Mouse (Mus musculus): Measurements from ENCODE around the gene Csf3.
"Not testable (repeated sequence)": the region's sequence is repeated elsewhere in the genome, so short reads cannot be mapped to it uniquely, and the experiment has no call there.

Csf3 gene

DNA sequence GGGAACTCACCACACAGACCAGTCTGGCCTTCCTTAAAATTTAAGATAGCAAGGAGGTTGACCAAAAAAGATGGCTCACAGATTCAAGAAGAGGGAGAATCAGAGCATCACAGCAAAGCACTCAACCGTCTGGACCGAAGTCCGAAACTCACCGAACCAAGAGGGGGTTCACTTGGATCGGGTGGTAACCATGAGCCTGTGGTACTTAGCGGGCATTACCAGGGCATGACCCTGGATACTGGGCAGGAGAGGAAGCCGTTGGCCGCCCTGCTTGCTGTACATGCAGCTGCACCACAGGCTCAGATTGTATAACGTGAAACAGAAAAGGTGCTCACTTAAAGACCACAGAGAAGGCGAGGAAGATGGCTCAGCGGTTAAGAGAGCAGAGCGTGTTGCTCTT lies 3.8 kb upstream of the Csf3 start:
- DNase-seq: no peak

DNA sequence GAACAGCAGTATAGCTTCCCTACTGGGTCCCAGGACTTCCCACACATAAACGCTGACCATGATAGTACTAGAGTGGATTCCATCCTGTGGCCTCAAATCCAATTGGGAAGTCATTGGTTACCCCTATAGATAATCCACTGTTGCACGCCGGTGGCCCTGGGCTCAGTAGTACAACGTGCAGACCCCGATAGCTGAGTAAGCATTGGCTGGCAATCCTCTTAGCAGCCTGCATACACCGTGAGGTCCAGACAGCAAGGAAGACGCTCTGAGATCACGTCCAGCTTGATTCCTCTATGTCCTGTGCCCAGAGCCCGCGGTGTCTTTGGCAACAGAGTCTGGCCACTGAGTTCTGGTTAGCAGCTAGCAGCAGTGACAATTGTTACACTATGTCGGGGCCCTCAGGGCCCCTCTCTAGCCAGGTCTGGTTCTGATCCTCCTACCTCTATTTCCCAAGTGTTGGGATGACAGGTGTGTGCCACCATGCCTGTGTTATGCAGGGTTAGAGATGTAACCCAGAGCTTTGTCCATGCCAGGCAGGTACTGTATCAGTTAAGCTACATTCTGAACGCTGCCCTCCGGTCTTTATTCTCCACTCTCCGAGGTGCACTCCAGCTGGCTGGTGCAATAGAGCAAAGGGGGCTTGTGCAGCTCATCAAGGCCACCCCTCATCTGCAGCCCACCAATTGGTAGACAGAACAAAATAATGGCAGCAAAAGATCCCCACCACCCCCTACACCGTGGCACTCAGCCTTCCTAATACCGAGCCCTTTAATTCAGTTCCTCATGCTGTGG lies 2.0 kb upstream of the Csf3 start:
- no peak for DNase-seq

DNA sequence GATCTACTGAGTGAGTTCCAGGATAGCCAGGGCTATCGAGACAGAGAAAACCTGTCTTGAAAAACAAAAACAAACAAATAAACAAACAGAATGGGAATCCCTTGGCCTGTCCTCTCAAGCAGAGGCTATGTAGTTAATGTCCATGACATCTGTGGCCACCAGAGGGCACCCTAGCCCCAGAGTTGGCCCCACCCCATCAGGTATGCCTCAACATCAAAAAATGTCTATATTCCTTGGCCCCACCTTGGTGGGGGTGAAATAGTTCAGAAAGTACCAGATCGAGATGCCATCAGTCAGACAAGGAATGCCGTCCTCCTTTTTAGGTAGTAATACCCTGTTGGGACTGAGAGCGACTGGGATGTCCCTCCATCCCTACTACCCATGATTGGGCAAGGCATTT lies 1.2 kb upstream of the Csf3 start:
- peak; percentile 80 for DNase-seq

DNA sequence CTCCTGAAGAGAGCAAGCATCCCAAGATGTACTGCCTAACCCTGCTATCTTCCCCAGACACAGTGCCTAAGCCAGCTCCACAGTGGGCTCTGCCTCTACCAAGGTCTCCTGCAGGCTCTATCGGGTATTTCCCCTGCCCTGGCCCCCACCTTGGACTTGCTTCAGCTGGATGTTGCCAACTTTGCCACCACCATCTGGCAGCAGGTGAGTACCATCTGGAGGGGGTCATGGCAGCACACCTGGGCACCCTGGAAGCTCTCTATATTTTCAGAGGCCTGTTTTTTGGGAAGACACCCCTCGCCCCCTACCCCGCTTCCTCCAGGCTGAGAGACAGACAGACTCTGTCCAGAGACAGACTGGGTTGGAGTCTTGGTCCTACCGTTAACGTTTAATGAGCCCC lies 1.3 kb downstream of the Csf3 start:
- no peak for DNase-seq

DNA sequence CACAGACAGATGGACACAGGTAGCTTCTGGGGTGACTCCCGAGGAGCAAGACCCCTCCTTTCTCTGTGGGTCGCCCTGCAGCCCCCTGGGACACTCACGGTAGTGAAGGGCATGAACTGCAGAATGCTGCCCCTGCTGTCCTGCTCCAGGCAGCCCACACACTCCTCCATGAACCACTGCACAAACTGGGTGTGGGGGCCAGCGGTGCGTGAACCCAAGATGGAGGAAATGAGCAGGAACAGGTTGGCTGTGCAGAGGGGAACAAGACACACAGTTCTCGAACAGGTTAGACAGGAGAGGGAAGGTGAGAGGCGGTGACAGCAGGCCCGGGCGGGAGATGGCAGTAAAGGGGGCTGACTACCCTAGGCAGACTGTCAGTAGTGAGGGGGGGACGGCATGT lies 4.0 kb downstream of the Csf3 start:
- no peak for DNase-seq

DNA sequence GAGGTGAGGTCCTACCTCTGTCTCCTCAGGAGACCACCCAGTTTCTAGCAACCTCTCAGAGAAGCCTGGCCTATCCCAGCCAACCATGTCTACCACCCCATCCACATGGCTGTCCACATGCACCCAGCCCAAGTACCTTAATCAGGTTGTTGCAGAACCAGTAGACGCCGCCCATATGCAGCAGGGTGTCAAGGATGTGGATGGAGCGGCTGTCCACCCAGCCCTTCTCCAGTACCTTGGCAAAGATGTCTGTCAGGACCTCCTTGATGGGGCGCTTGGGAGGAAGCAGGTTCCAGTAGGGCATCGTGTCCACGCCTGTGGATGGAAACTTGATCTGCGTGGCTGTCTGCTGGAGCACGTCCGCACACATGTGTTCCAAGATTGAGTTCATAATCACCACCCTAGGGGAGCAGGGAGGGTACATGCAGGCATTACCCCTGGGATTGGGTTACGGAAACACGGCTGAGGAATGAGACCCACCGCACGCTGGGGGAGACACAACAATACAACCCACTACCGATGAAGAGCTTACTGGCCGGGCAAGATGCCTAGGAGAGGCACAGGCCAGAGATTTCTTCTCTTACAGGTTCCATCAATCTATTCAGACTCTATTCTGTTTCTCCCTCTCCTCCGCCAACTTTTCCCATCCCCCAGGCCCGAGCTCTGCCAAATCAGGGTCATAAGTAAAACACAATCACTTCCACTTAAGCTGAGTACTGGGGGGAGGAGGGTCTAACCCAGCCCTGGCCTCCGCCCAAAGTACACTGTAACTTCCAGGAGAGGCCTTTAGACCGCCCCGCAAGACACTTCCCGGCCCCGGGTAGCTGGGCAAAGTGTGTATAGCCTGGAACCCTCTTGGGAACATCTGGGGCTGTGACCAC lies 6.6 kb downstream of the Csf3 start:
- no peak for DNase-seq

DNA sequence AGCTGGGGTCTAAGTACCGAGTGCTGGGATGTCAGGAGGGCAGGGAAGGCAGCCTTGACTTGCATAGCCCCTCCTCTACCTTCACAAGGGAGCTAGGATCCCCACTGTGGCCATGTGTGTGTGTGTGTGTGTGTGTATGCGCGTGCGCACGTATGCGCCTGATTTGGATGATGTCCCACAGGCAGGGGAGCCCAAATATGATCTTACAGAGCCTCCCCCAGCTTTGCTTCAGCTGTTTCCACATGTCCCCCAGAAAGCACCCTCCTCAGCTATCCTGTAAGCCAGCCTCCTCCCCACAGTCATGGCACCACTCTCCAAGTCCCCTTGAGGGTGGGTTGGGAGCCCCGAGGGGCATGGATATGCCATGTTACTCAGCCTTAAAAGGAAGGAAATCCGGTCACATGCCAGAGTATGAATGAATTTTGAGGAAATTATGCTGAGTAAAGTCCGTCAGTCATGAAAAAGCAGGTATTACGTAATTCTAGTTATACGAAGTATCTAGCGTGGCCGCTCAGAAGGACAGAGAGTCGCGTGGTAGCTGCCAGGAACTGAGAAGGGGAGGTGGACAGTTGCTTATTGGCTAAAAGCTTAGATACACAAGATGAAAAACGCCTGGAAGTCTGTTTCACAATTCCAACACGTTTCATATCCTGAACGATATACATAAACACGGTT lies 7.4 kb downstream of the Csf3 start:
- no peak for DNase-seq

DNA sequence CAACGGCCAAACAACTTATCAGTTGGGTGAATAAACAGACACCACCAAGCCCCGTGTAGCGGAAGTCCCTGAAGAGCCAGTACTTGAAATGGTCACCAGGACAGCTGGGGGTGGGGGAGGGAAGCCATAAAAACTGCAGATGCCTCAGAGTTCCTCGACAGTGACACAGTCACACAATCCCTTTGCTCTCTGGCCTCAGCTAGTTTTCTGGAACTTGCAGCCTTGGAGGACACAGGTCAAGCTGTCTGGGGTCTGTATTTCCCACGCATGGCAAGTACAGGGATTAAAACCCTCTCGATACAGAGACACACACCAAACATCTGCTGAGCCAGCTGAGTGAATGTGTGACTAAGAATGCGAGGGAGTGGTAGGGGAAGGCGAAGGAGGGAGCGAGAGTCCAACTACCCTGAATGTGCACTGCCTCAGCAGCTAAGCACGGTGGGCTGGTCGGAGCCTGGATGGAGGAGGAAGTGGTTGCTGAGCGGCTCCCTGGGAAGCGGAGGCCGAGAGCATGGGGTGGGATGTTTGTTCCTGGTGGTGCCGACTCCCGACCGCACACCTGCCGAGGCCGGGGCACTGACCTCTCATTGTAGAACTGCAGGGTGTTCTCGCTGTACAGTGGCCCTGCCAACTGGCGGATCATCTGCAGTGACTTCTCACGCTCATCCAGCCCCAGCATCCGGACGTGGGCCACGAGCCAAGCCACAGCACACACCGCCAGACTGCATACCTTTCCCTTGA lies 8.1 kb downstream of the Csf3 start:
- no peak for DNase-seq

DNA sequence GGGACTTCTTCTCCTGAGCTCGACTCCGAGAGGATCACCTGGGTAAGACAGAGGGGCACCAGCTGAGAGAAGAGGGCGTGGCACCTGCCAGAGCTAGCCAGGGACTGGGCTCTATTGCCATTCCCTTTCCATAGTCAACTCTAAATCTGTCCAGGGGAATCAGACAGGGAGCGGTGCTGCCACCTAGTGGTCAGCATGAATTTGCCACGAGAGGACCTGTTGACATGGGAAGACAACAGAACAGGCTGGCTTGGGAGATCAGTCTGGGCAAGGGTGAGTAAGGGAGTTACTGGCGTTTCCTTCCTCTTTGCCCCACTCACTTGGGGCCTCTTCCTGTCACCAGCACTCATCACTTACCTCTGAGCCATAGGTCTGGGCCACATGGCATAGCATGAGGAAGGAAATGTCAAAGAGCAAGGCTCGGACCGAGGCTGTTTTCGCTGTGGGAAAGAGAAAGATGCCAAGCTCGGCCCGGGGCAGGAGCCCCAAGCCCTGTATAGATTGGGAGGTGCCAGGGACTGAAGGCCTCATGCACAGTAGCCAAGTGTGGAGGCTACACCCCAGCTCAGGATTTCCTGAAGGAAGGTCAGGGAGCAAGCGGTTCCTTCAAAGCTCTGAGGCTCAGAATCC lies 9.5 kb downstream of the Csf3 start:
- peak; percentile 80 for DNase-seq

DNA sequence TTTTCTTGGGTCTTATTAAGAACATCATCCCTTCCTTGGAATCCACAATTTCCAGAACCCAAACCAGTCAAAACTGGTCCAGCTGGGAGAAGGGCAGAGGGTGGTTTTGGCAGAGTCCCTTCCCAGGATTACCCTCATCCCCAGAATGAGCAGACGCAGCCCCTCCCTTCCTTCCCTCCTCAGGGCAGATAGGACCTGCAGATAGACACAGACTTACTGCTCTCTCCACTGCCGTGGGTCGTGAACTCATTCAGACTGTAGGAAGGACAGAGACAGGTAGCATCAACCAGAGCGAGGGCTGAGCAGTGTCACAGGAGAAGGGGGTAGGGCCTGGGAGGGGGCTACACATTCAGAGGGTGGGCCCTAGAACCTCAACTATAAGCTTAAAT lies 10.0 kb downstream of the Csf3 start:
- no peak for DNase-seq

DNA sequence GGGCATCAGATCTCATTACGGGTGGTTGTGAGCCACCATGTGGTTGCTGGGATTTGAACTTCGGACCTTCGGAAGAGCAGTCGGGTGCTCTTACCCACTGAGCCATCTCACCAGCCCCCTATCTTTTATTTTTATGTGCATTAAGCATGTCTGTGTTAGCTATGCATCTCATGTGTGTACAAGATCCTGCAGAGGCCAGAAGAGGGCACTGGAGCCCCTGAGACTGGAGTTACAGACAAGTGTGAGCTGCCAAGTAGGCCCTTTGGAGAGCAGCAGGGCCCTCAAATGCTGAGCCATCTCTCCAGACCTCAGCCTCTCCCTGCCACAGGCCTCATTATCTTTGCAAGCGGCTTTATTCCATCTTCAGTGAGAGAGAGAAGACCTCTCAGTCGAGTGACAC lies 10.9 kb downstream of the Csf3 start:
- DNase-seq: not testable (repeated sequence)

DNA sequence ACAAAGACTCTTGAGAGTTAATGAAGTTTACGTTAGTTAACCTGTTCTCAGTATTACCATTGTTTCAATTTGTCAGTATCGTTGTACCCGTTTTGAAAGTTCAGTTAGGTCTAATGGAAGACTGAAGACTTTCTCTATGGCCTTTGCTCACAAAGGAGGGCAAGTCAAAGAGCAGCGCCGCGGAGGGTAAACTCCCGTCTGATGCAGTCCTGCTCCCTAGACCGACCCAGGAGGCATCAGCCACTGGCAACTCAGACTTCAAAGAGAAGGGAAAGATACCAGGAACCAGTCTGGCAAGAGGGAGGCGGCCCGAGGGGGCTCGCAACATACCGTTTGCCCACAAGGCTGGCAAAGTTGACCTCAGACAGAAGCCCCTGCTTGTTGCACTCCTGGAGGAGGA lies 12.6 kb downstream of the Csf3 start:
- no peak for DNase-seq

DNA sequence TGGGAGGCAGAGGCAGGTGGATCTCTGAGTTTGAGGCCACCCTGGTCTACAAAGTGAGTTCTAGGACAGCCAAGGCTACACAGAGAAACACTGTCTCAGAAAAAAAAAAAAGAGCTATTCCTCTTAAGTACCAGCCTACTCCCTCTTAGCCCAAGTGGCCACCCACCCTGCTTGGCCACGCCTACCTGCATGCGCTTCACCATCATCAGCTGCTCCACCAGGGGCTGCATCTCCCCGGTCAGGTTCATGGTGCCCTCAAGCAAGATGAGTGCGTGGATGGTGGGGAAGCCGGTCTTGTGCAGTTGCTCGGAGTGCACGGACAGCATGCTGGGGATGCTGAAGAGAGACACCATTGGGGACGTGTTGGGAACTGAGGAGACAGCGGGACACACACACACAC lies 14.9 kb downstream of the Csf3 start:
- DNase-seq: no peak

DNA sequence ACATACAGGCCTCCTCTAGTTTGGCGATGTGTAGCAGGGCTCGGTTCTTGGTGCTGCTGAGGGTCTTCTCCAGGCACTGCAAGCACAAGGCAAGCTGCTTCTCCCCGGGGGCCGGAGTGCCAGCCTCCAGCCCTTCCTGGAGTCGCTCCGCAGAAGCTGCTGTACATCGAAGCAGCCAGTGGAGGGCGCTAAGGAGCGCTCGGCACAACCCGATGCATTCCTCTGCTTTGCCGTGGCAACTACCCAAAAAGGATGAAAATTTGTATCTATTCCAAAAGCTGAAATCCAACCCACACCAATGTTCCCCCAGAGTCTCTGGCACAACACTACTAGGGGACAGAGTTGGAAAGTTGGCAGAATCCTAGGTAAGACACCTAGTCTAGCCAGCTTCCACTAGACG lies 16.8 kb downstream of the Csf3 start:
- DNase-seq: peak; percentile 85

DNA sequence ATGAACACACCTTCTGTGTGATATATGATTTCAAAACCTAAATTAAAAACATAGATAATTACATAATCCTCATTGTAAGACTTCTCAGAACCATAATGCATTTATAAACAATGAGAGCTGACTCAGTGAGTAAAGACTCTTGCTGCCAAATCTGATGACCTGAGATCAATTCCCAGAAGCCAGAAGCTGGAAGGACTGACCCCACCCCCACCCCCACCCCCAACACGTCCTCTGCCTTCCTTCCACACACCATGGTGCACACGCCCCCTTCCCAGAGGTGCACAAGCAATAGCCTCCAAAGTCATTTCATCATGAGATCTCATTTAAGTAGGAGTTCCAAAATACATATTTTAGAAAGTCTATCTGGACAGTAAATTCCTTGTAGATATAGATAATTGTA lies 19.7 kb downstream of the Csf3 start:
- no peak for DNase-seq

DNA sequence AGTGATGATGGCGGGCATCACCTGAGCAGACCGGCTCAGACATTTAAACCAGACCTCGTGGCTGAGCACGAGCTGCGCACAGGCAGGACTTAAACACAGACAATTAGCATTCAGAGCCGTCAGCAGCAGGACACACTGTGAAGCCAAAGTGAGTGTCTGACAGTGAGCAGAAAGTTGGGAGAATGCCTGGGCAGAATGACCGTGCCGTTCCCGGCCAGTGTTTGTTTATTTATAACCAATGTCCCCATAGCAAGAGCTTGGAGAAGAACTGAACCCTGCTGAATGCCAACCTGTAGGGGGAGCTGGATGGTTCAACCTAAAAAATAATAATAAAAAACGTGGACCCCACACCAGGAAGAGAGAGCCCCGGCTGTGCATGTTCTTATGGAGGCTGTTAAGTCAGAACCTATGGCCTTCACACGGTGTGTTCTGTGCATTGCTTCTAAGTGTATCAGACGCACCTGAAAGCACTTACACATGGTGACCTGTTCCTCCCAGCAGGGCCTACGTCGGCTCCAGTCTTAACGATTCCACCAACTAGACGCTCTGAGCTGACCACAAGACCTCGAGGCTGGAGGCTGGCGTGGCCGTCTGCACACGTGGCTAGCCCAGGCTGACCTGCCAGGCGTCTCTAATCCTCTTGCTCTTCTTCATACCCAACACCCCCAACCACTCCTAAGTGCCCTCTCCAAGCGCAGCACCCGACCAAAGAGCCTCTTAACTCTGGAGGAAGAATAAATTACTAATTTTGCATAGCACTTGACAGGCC lies 20.6 kb downstream of the Csf3 start:
- DNase-seq: peak; percentile 52

DNA sequence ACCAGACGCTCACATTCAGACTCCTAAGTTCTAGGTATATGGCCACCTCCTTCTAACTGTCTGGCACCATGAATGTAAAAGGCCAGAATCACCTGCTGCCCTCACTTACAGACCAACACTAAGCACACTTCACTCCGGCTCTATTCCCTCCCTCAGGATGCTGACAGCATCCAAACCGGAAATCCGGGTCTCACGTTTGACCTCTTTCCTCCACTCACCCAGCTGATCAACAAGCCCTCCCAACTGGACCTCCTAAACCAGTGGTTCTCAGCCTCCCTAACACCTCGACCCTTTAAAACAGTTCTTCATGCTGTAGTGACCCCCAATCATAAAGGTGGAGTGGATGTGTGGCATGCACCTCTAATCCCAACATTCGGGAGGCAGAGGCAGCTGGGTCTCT lies 22.0 kb downstream of the Csf3 start:
- no peak for DNase-seq

DNA sequence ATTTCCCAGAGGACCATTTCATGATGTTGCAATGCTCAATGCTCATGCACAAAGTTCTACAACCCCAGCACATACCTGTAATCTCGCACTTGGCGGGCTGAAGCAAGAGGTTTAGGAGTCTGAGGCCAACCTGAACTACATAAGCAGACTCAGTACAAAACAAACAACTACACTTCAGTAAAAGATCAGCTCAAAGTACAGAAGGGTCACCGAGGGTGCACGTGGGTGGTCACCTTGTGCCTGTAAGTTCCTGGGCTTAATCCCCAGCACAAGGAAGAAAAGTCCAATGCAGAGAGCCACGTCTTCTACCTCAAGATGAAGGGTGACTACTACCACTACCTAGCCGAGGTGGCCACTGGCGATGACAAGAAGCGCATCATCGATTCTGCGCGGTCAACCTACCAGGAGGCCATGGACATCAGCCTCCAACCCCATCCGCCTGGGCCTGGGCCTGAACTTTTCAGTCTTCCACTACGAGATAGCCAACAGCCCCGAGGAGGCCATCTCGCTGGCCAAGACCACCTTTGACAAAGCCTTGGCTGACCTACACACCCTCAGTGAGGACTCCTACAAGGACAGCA lies 25.0 kb downstream of the Csf3 start:
- no peak for DNase-seq

DNA sequence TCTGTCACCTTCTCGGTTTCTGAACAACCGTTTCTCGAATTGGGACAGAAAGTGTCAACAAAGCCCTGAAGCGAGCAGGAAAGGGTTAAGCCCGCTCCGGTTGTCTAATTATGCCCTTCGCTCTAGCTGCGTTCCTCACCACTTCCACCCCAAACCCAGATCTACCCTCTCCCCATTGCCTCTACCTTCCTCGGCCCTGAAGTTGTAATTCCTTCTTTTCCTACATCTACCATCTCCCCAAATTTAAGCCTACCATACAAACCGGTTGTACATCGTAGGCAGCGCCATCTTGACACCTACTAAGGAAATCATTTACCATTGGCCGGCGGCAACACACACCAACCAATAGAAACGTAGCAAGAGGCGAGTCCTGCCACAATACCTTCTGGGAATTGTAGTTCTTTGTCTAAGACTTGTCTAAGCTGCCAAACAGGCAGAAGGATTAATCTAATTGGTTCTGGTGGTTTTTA lies 28.1 kb downstream of the Csf3 start, which contains the start of gene Med24:
Gene Med24 (minus strand): TSS at position 317 of the 470 bp plus-strand sequence.
- DNase-seq: peak; percentile 86

DNA sequence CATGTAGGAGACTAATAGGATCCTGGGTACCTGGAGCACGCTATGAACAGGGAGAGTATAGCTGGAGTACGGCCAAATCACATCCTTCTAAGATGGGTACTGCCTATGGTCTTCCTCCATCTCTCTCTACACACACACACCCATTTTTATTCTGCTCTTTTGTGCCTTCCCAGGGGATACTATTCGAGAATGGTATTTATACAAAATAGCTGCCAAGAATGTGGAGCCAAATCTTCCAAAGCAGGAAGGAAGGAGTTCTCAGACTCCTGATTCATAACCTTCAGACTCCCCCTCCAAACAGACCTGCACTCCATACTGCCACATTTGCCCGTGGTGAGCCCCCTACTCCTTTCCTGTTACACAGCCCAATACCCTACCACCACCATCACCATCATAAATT lies 29.7 kb downstream of the Csf3 start:
- DNase-seq: no peak

DNA sequence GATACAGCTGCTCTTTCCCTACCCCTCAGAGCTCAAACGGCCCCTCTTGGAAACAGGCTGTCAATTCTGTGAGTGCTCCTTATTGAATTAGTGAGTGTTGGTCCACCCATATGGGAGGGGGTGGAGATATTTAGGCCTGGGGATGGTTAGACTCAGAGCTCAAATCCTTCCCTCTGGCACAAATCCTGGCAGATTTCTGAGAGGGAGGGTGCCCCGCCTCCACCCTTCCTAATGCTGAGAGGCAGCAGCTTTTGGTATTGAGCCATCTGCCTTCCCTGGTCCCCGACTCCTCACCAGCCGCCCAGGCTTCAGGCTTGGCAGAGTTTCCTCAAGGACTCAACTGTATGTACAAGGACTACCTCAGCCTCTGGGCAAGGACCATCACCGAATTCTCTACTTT lies 30.1 kb downstream of the Csf3 start:
- DNase-seq: no peak

Measured in cerebellum, adult 8-10 months (tissue).